Mouse (Mus musculus) cerebellum, adult (tissue): ENCODE data around the gene Mast2.
A peak's percentile ranks its signal among the peaks of the same experiment; 100 is the strongest.

Experiments
- ATAC-seq: cut with Nextera tagmentation; 2 replicates; pipeline ENCODE4 v1.9.2; 2017; ENCODE audit warnings: mild to moderate bottlenecking, moderate library complexity, mixed read lengths; ENCODE audit not compliant: insufficient number of reproducible peaks, low FRiP score, low TSS enrichment

The Mast2 gene

DNA sequence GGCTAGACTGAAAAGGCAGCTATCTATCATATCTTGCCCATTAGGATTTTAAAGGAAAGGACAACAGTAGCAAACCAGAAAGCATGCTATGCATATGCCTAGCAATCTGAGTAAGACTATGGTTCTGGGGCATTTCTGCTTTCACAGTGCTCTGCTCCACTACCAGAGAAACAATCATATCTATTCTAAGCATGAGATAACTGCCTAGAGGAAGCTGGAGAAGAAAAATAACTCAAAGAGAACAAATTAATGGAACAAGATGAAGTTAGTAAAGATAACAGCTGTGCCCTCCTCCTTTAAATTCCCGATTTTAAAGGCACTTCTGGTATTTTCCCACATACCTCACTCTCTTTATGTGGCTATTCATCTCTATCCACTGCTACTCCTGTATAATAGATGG lies 51.0 kb downstream of the Mast2 start:
- no peak for ATAC-seq

DNA sequence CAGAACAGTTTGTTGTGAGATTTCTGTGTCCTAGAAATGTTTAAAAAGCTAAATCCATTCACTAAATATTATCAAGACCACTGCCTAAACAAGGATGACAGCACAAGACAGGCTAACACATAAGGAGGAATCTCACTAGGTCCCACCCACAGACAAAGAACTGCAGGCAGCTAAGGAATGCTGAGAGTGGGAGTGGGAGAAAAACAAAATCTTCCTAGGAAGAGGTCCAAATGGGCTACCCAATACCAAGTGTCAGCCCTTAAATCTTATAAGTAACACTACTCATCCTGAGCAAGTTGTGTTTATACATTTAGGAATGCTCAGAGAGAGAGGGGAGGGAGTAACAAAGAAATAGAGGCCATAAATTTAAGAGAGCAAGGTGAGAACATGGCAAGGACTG lies 52.6 kb downstream of the Mast2 start:
- ATAC-seq, result no peak

DNA sequence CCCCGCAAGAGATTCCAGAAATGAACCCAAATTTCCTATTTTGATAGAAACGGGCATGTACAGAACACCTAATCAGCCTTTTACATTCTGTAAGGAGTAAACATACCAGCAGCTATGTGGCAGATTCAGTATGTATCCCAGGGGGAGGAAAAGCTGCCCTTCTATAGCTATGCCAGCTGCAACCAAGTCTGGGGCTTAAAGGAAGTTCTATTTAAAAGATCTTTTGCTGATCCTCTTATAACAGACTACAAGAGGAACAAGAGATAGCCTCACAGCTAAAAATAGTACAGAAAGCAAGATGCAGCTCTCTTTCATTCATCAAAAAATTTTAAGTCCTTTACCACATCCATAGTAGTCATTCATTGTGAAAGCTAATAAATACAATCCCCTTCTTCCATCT lies 57.3 kb downstream of the Mast2 start:
- ATAC-seq, result no peak

- peak; percentile 49; the same call in 1 of the 2 replicates for ATAC-seq
Observed at GRCm38 (mm10) chr4:116405955-116406351, 58.0 kb downstream of the Mast2 start.

- ATAC-seq, result no peak
Observed at GRCm38 (mm10) chr4:116405276-116405954, 58.6 kb downstream of the Mast2 start.

- no peak for ATAC-seq
Observed at GRCm38 (mm10) chr4:116403884-116404283, 60.1 kb downstream of the Mast2 start.

GRCm38 (mm10) chr4:116402708-116403107 lies 61.3 kb downstream of the Mast2 start:
- ATAC-seq, result no peak

DNA sequence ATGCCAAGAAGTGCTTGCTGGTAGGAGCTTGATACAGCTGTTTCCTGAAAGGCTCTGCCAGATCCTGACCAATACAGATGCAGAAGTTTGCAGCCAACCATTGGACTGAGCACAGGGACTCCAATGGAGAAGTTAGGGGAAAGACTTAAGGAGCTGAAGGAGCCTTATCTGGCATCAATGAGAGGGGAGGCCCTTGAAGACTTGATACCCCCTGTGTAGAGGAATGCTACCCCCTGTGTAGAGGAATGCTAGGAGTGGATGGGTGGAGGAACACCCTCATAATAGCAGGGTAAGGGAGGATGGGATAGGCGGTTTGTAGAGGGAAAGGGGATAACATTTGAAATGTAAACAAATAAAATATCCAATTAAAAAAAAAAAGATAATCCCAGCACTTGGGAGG lies 65.9 kb downstream of the Mast2 start:
- ATAC-seq, result no peak

- no peak for ATAC-seq
Observed at GRCm38 (mm10) chr4:116377973-116378667, 85.9 kb downstream of the Mast2 start.

DNA sequence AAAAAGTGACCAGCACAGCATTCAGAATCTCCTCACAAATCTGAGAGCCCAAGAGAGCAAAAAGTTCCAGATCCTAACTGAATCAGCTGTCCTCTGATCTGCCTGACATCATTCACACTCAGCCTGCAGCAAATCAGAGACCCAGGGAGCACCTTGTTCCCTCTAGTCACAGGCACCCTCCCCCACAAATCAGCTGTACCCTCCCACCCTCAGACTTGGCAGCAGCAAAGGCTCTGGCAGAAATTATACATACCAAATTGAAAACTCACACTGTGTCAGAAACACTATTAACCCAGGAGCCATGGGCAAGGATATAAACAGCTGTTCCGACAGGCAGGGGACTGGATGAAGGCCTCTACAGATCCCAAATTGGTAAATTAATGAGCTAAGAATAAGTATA lies 92.3 kb downstream of the Mast2 start:
- no peak for ATAC-seq

- no peak for ATAC-seq
Observed at GRCm38 (mm10) chr4:116358099-116358498, 105.9 kb downstream of the Mast2 start.

DNA sequence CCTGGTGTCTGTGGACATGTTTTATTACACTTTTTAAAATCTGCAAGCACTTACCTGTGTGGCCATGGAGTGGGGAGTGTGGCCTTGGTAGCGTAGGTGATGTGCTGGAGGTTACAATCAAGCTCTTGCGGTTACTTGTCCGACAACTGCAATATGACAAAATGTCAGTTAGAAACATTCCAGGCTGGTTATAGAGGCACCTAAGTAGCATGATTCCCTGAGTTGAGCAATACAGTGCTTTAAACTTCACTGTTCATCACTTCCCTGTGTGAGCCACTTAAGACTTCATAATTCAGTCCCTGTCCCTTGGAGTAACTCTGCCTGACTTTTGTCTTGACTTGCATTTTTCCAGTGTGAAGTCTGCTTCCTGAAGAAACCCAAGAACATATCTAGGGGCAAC lies 111.1 kb downstream of the Mast2 start:
- no peak for ATAC-seq

GRCm38 (mm10) chr4:116352496-116352895 lies 111.5 kb downstream of the Mast2 start:
- no peak for ATAC-seq

- ATAC-seq, result no peak
Observed at GRCm38 (mm10) chr4:116342119-116342518, 121.9 kb downstream of the Mast2 start.

- no peak for ATAC-seq
Observed at GRCm38 (mm10) chr4:116336294-116336693, 127.7 kb downstream of the Mast2 start.

DNA sequence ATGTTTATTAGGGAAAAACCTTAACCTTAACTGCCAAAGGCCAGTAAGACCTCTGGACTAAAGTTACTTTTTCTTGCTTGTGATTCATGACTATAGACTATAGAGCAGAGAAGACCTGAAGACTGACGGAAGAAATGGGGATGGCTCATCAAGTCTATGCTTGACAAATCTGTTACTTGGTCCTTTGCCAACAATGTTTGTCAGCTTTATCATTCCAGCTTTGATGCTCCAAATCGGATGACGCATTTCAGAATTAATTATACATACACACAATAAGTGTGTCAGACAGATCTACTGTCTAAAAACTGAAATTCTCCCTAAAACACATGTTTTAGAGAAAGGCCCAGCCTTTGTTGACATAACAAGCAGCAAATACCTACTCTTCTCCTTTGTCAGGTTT lies 134.7 kb downstream of the Mast2 start:
- no peak for ATAC-seq

- ATAC-seq, result no peak
Observed at GRCm38 (mm10) chr4:116322127-116322526, 141.9 kb downstream of the Mast2 start.

DNA sequence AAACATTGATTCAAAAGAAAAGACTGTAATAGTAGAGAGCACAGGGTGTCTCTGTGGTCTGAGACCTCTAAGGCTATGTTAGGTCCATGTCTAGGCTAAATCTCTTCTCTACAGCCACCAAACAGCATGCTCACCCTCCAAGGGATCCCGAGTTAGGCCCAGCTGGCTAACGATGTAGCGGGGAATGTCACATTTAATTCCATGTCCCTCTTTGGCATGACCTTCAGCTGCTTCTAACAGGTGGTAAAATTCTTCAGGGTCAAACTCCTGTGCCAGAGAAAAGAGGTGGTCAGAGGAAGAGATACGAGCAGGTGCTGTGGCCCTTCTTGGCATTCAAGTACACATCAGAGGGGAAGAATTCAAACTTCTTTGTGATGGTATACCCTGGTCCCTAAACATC lies 146.4 kb downstream of the Mast2 start:
- ATAC-seq, result no peak

GRCm38 (mm10) chr4:116304551-116304950 lies 159.4 kb downstream of the Mast2 start:
- ATAC-seq, result no peak

- ATAC-seq, result no peak
Observed at GRCm38 (mm10) chr4:116300878-116301355, 163.1 kb downstream of the Mast2 start.

DNA sequence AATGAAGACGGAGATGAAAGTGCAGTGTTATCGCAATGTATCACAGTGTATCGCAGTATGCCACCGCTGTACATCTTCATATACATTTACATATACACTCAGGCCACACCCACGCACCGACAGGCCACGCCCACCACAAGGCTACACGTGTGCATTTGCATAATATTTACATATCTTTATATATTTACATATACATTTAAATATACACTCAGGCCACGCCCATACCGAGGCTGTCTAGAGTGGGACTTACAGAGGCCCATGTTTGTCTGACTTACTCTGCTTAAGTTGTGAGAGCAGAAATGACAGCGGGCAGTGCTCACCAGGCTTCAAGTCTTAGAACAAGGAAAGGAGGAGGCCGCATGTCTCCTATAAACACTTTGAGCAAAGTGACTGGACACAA lies 170.7 kb downstream of the Mast2 start:
- ATAC-seq, result no peak

- peak; percentile 36; the same call in 1 of the 2 replicates for ATAC-seq
Observed at GRCm38 (mm10) chr4:116291561-116291960, 172.4 kb downstream of the Mast2 start.
